Mouse (Mus musculus): Measurements from ENCODE around the gene Vmn1r76.

The Vmn1r76 gene

DNA sequence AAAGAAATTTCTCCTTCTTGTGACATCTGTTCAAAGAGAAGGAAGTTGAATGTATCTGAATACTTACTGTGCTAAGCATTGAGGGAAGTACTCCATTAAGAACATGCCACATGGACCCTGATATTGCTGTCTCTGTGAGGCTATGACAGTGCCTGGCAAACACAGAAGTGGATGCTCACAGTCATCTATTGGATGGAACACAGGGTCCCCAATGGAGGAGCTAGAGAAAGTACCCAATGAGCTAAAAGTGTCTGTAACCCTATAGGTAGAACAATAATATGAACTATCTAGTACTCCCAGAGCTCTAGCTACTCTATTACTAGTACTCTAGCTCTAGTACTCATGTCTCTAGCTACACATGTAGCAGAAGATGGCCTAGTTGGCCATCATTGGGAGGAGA, at the start of gene Vmn1r76:
Gene Vmn1r76, minus strand, starts transcription at position 101 of the 400 bp plus-strand sequence.
- no peak for DNase-seq

DNA sequence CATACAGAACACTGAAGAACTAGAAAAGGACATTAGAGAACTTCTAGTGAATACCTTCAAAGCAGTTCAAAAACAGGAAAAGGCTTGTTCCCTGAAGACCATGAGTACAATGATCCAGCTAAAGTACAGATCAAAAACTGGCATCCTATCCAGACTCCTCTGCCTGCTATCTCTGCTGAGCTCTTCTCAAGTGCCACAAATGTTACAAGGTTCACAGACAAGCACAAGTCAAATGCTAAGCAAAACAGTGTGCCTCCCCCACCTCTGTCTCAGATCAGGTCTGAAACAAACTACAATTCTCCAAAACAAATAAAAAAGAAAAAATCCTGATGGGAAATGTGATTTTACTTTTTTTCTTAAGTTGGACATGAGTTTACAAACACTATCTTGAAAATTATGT, 34.6 kb upstream of the Vmn1r76 start:
- no peak for DNase-seq

DNA sequence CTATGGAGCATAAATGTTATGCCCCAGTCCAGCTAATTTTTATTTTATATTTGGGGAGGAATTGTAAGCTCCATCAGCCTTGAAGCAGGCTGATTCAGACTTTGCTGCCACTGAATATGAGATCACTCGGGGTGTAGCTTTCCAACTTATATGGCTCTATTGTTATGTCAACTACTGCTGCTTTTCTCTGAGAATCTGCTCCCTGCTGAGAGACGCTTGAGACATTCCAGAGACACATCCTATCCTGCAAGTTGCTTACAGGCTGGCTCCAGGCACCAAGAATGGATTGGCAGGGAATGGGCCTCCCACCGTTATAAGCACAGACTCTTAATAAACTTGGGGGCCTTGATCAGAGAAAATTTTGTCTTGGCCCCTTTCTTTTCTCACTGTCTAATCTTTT, 10.0 kb upstream of the Vmn1r76 start:
- DNase-seq: no peak

DNA sequence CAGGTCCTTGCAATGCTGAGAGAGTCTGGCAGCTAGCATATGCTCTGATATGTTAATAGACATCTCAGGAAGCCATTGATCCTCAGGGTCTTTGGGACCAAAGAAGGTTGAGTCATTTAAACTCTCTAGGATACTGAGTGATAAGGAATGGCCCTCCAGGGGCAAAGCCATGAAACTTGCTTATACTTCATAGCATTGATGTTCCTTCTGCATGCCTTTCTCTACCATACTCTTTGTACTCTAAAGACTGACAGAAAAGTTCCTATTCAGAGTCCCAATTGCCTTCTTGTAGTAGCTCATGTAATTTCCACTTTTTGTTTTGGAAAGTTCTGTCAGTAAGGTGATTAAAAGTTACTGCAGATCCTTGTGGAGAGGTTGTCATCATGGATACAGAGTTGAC, 63.7 kb downstream of the Vmn1r76 start, which contains the start of gene Vmn1r75:
Gene Vmn1r75, plus strand, starts transcription at position 301 of the 400 bp plus-strand sequence.
- DNase-seq: no peak

All from kidney, adult 8-10 months (tissue).